Mouse (Mus musculus): ENCODE results near the gene Atp5c1.

The Atp5c1 gene

DNA sequence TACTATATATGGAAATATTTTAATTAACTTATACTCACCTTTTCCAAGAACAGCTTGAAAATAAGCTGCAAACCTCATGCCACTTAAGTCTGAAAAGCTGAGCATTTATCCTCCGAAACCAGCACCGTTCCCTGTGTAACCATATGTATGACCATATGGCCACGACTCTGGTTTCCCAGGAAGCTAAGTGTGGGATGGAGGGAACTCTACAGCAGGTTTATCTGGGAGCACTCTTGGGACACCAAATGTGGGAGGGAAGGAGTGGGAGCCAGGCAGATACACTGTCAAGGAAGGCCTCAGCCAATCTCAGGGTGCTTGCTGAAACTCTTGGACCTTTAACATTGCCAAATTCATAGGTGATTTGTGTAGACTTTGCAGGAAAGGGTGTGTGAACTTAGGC is 29.4 kb downstream of the Atp5c1 start:
- no peak for DNase-seq (ENCODE audit: low spot score)

GRCm38 (mm10) chr2:10049456-10049855 is 30.9 kb downstream of the Atp5c1 start:
- DNase-seq (ENCODE audit: low spot score), result peak; percentile 47

DNA sequence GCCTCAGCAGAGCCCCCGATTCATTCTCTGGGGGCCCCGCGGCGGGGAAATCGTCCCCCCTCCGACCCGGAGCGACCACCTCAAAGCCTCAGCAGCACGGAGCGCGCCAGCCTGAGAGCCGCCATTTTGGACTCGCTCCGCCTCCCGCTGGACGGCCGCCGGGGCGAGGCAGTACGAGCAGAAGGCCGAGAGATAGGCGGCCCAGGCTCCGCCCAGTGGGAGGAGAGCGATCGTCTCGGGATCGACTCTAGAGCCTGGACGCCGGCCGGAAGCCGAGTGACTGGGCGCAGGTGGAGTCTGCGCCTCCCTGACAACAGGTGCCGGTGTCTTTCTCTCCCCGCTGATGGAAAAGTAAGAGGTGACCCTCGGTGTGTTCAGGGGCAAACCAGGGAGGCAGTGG is 31.8 kb downstream of the Atp5c1 start, which contains the start of gene Taf3:
Gene Taf3 (minus strand): TSS at position 136 of the 400 bp plus-strand sequence.
- peak; percentile 93 for DNase-seq (ENCODE audit: low spot score)

GRCm38 (mm10) chr2:10047758-10048436 is 32.4 kb downstream of the Atp5c1 start:
- DNase-seq (ENCODE audit: low spot score), result peak; percentile 37

DNA sequence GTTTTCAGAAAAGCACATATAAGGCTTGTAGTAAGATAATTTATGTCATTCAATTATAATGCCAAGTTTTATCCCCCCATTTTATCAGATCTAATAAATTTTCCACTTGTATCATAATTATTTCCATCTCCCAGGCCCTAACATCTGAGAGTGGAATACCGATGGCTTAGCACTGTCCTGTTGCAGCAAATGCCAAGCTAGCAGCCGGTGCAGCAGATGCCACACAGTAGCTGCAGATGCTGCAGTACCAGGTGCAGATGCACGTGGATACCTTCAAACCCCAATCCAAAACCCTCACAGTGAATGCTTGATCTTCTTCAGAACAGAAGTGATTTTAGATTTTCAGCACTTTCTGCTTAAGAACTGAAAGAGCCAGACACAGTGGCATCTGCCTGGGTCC is 45.3 kb downstream of the Atp5c1 start:
- DNase-seq (ENCODE audit: low spot score), result no peak

GRCm38 (mm10) chr2:10033684-10034083 is 46.6 kb downstream of the Atp5c1 start:
- no peak for DNase-seq (ENCODE audit: low spot score)

GRCm38 (mm10) chr2:10029755-10030154 is 50.6 kb downstream of the Atp5c1 start:
- DNase-seq (ENCODE audit: low spot score), result no peak

- DNase-seq (ENCODE audit: low spot score), result no peak
Observed at GRCm38 (mm10) chr2:10024264-10024663, 56.0 kb downstream of the Atp5c1 start.

- DNase-seq (ENCODE audit: low spot score), result no peak
Observed at GRCm38 (mm10) chr2:10021296-10021695, 59.0 kb downstream of the Atp5c1 start.

GRCm38 (mm10) chr2:10014951-10015635 is 65.2 kb downstream of the Atp5c1 start:
- DNase-seq (ENCODE audit: low spot score), result no peak

DNA sequence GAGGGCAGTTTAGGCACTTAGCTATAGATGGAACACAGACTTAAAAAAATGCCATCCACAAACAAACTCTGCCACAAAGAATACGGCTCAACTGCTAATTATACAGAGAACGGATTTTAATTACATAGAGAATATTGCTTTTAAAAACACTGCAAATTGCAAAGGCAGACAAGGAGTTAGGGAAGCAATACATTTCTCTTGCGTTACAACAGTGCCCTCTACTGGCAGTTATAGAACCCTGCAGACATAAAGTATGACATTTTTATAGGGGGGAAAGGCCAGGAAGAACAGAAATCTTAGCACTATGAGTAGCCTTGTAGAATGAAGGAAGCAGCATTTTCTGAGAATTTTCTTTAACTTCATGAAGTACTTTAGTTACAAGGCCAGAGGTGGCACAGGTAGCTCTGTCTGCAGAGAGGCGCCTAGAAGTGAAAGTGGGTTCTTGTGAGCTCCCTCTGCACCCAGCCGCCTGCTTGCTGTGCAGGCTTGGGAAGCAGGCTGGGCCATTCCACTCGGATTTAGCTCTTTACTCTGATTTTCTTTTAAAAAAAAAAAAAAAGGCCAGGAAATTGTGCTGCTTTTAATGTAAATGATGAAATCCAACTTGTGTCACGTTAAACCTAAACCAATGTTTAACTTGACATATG is 69.9 kb downstream of the Atp5c1 start:
- DNase-seq (ENCODE audit: low spot score), result peak; percentile 74

- no peak for DNase-seq (ENCODE audit: low spot score)
Observed at GRCm38 (mm10) chr2:10009671-10010254, 70.5 kb downstream of the Atp5c1 start.

DNA sequence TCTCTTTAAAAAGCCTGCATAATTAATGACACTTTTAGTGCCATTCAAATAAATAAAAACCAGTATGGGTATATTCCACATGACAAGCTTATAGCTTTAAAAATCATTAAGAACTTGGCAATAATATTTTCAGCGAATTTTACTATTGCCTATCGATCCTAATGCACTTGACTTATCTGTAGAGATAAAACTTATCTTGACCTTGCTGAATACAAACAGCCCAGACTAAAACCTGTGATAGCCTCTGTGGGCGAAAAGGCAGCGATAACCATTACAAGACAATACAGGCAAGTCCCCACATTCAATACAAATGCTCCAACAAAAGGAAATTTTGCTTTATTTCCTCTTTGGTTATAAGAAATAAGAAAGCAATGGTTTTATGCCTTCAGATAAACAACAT is 71.7 kb downstream of the Atp5c1 start:
- no peak for DNase-seq (ENCODE audit: low spot score)
